Mouse (Mus musculus): ENCODE measurements around the gene Scube3. TPM values are rescaled to one million over a fixed set of nuclear protein-coding genes. Genes with fewer than 3 reads are reported as not detected.

Scube3 gene
- polyA plus RNA-seq, 1 experiment from 2014 or later = 0.76 TPM

GRCm38 (mm10) chr17:28149734-28150133 lies 7.8 kb downstream of the Scube3 start:
- no peak overlapping the region for H3K9ac ChIP-seq
- H3K36me3 ChIP-seq = no peaks in the 10 kb centered on the region
- H3K4me3 ChIP-seq = no peak overlapping the region
- H3K27me3 ChIP-seq = peaks cover 50% of the 10 kb centered on the region
- WGBS = 53% methylated on average over 8 of the region's 8 CpGs
- H3K27ac ChIP-seq = no peak overlapping the region
- ATAC-seq (replicated peaks; ENCODE audit: insufficient number of reproducible peaks, insufficient read depth, low FRiP score, low read depth) = no peak
- H3K4me1 ChIP-seq (replicated peaks) = peaks cover 6% of the 10 kb centered on the region; the same call in 1 of the 2 replicates
- H3K9me3 ChIP-seq (replicated peaks) = no peaks in the 10 kb centered on the region
- H3K4me2 ChIP-seq = no peak overlapping the region

DNA sequence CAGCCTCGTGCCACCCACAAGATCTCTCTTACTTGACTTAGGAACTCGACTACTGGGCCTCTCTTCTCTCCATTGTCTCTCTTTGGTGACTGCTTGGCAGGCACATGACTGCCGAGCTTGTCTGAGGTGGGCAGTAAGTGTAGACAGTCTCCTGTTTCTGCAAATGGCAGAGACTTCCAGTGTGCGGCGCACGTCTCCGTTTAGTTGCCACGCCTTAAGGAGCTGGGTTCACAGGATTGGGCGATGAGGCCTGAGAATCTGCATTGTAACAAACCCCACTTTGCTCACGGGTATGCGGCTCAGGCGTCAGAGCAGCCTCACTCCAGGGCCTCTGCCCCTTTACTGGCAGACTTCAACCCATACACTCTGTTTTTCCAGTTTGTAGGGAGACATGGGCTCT lies 8.5 kb downstream of the Scube3 start:
- Histone ChIP-seq H3K9me3 (replicated peaks) (no peaks in the 10 kb centered on the region), H3K4me2 (no peak overlapping the region), H3K27me3 (peaks cover 44% of the 10 kb centered on the region), H3K9ac (no peak overlapping the region), H3K27ac (no peak overlapping the region), H3K4me3 (no peak overlapping the region), H3K36me3 (no peaks in the 10 kb centered on the region), H3K4me1 (replicated peaks) (peaks cover 6% of the 10 kb centered on the region; the same call in 1 of the 2 replicates)
- 80% methylated on average over 12 of the region's 12 CpGs for WGBS
- no peak for ATAC-seq (replicated peaks; ENCODE audit: insufficient number of reproducible peaks, insufficient read depth, low FRiP score, low read depth)

DNA sequence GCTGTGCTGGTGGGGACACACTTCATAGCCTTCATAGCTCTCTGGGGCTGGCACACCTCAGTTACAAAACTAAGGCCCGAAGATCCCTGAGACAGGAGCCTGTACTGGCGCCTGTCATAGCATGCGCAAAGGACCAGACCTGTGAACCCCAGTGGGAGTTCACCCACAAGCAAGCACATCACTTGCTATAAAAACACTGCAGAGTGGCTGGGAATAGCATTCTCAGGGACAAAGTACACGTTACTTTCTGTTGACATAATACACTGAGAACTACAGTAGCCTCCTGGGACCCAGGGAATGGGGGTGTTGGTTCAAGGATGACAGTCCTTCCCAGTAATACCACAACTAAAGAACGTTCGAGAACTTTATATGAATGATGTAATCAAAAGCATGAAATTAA lies 11.2 kb downstream of the Scube3 start:
- H3K4me1 ChIP-seq (replicated peaks) = no peaks in the 10 kb centered on the region
- 79% methylated on average over 6 of the region's 6 CpGs for WGBS
- no peak for ATAC-seq (replicated peaks; ENCODE audit: insufficient number of reproducible peaks, insufficient read depth, low FRiP score, low read depth)
- no peaks in the 10 kb centered on the region for H3K9me3 ChIP-seq (replicated peaks)
- H3K36me3 ChIP-seq = no peaks in the 10 kb centered on the region
- H3K4me2 ChIP-seq = no peak overlapping the region
- peaks cover 40% of the 10 kb centered on the region for H3K27me3 ChIP-seq
- no peak overlapping the region for H3K4me3 ChIP-seq
- no peak overlapping the region for H3K9ac ChIP-seq
- H3K27ac ChIP-seq = no peak overlapping the region

DNA sequence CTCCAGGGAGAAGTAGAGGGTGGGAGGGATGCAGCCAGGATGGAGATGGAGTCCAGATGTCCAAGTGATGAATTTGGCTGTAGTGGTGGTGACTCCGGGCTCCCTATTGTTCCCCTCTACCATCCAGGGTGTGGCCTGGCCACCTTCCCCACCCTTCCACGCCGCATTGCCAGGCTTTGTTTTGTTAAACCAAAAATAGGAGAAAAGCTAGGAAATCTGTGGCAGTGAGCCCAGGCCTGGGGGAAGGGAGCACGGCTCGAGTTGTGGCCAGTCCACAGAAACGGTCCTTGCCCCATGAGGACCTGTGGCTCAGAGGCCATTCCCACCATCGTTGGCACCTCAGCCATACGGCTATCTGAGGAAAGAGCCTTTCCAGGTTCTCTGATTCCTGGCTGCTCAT lies 13.0 kb downstream of the Scube3 start:
- WGBS = 76% methylated on average over 8 of the region's 8 CpGs
- no peak for ATAC-seq (replicated peaks; ENCODE audit: insufficient number of reproducible peaks, insufficient read depth, low FRiP score, low read depth)

GRCm38 (mm10) chr17:28160361-28160760 lies 18.4 kb downstream of the Scube3 start:
- no peak overlapping the region for H3K27ac ChIP-seq
- peaks cover 80% of the 10 kb centered on the region for H3K27me3 ChIP-seq
- 23% methylated on average over 10 of the region's 10 CpGs for WGBS

More for the DNA sequence above, 13.0 kb downstream of the Scube3 start:
- Histone ChIP-seq H3K27me3 (peaks cover 46% of the 10 kb centered on the region), H3K27ac (no peak overlapping the region), H3K4me1 (replicated peaks) (no peaks in the 10 kb centered on the region), H3K36me3 (no peaks in the 10 kb centered on the region), H3K4me3 (no peak overlapping the region), H3K9ac (no peak overlapping the region), H3K9me3 (replicated peaks) (no peaks in the 10 kb centered on the region), H3K4me2 (no peak overlapping the region)

DNA sequence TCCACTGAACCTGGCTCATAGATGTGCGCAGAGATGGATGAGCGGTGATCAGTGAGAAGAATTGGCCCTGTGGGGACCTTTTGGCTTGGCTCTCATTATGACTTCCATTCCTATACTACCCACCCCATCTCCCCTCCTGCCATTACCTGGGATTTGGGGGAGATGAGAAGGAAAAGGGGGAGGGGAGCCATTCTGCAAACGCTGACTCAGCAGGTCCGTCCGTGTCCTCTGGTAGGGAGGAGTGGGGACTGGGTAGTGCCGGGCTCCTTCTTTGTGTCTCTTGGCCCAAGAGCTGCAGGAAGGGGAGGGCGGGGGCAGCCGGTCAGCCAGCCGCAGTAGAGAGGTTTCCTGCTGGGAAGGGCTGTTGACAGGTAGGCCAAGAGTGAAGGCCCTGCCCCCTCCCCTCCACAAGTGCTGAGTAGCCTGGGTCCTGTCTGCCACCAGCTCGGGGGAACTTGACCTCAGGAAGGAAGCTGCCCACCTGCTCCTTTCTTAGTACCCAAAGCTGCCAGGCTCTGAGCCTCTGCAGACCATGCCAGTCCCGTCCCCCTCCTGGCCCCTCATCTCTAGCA lies 19.5 kb downstream of the Scube3 start:
- H3K4me2 ChIP-seq = peak overlapping the region; percentile 25; the same call in 1 of the 2 replicates
- no peak overlapping the region for H3K4me3 ChIP-seq
- H3K9me3 ChIP-seq (replicated peaks) = no peaks in the 10 kb centered on the region
- H3K36me3 ChIP-seq = no peaks in the 10 kb centered on the region
- peaks cover 84% of the 10 kb centered on the region for H3K27me3 ChIP-seq
- ATAC-seq (replicated peaks; ENCODE audit: insufficient number of reproducible peaks, insufficient read depth, low FRiP score, low read depth) = peak; percentile 52
- peaks cover 15% of the 10 kb centered on the region for H3K4me1 ChIP-seq (replicated peaks)
- H3K27ac ChIP-seq = no peak overlapping the region
- H3K9ac ChIP-seq = no peak overlapping the region; the same call in 1 of the 2 replicates
- WGBS = 15% methylated on average over 11 of the region's 11 CpGs

More at GRCm38 (mm10) chr17:28160361-28160760, 18.4 kb downstream of the Scube3 start:
- Histone ChIP-seq H3K4me3 (no peak overlapping the region), H3K36me3 (no peaks in the 10 kb centered on the region), H3K4me2 (no peak overlapping the region), H3K4me1 (replicated peaks) (peaks cover 15% of the 10 kb centered on the region), H3K9me3 (replicated peaks) (no peaks in the 10 kb centered on the region), H3K9ac (no peak overlapping the region)
- no peak for ATAC-seq (replicated peaks; ENCODE audit: insufficient number of reproducible peaks, insufficient read depth, low FRiP score, low read depth)

GRCm38 (mm10) chr17:28163666-28164065 lies 21.7 kb downstream of the Scube3 start:
- ATAC-seq (replicated peaks; ENCODE audit: insufficient number of reproducible peaks, insufficient read depth, low FRiP score, low read depth) = no peak
- H3K4me3 ChIP-seq = no peak overlapping the region
- H3K27me3 ChIP-seq = peaks cover 72% of the 10 kb centered on the region
- H3K4me2 ChIP-seq = no peak overlapping the region
- H3K27ac ChIP-seq = no peak overlapping the region
- no peaks in the 10 kb centered on the region for H3K36me3 ChIP-seq
- no peaks in the 10 kb centered on the region for H3K9me3 ChIP-seq (replicated peaks)
- 10% methylated on average over 6 of the region's 6 CpGs for WGBS
- no peak overlapping the region for H3K9ac ChIP-seq
- H3K4me1 ChIP-seq (replicated peaks) = peaks cover 15% of the 10 kb centered on the region

DNA sequence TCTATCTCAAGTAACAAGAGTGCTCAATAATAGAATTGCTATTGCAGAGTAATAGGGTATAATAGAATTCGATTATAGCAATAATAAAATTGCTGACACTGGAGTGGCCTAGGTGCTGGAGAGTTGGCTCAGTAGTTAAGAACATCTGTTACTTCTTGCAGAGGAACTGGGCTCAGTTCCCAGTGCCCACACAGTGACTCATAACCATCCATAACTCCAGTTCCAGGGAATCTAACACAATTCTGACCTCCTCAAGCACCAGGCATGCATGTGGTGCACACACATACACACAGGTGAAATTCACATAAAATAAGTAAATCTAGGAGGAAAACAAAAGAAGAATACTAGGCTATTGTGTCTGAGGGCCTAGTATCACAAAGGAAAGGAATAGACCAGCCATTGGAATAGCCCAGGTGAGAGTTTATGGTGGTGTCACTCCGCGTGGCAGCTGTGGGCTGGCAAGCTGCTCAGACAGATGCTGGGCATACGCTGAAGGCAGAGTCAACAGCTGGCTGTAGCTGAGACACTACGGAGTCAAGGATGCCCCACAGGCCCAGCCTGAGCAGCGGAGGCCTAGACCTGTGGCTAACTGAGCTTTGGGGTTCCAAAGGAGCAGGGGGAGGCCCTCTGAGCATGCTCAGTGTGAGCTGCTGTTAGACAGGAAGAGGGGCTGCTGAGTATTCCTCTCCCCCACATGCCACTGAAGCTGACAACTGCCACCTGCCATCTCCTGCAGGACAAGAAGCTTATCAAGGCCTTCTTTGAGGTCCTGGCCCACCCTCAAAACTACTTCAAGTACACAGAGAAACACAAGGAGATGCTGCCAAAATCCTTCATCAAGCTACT lies 28.7 kb downstream of the Scube3 start:
- no peak for ATAC-seq (replicated peaks; ENCODE audit: insufficient number of reproducible peaks, insufficient read depth, low FRiP score, low read depth)
- Histone ChIP-seq H3K27me3 (peaks cover 10% of the 10 kb centered on the region), H3K9me3 (replicated peaks) (no peaks in the 10 kb centered on the region), H3K9ac (no peak overlapping the region), H3K4me1 (replicated peaks) (peaks cover 17% of the 10 kb centered on the region), H3K4me3 (no peak overlapping the region), H3K36me3 (no peaks in the 10 kb centered on the region), H3K27ac (no peak overlapping the region), H3K4me2 (no peak overlapping the region)
- 80% methylated on average over 6 of the region's 6 CpGs for WGBS

GRCm38 (mm10) chr17:28172690-28173089 lies 30.7 kb downstream of the Scube3 start:
- no peak for ATAC-seq (replicated peaks; ENCODE audit: insufficient number of reproducible peaks, insufficient read depth, low FRiP score, low read depth)
- Histone ChIP-seq H3K9ac (no peak overlapping the region), H3K4me1 (replicated peaks) (peaks cover 26% of the 10 kb centered on the region), H3K36me3 (no peaks in the 10 kb centered on the region), H3K4me3 (no peak overlapping the region), H3K4me2 (no peak overlapping the region), H3K27ac (no peak overlapping the region), H3K9me3 (replicated peaks) (no peaks in the 10 kb centered on the region), H3K27me3 (0 out of 2 replicates have a peak, but pooled peaks cover 5% of the 10 kb centered on the region)
- 34% methylated on average over 9 of the region's 9 CpGs for WGBS

GRCm38 (mm10) chr17:28176775-28177539 lies 35.0 kb downstream of the Scube3 start, which contains the start of gene Zfp523:
TSS of gene Zfp523 (plus strand) at chr17:28177129.
- ATAC-seq (replicated peaks; ENCODE audit: insufficient number of reproducible peaks, insufficient read depth, low FRiP score, low read depth) = peak; percentile 80
- Histone ChIP-seq H3K9me3 (replicated peaks) (no peaks in the 10 kb centered on the region), H3K4me2 (peak within 1 kb of the TSS; percentile 94), H3K4me1 (replicated peaks) (peaks cover 61% of the 10 kb centered on the region), H3K27ac (peak within 1 kb of the TSS; percentile 92), H3K36me3 (no peaks in the 10 kb centered on the region), H3K4me3 (peak within 1 kb of the TSS; percentile 92), H3K27me3 (no peaks in the 10 kb centered on the region), H3K9ac (peak within 1 kb of the TSS; percentile 97)
- under 1% methylated on average over 76 of the region's 82 CpGs for WGBS

- WGBS = 8% methylated on average over 18 of the region's 22 CpGs
- peak overlapping the region; percentile 92 for H3K27ac ChIP-seq
- H3K4me1 ChIP-seq (replicated peaks) = peaks cover 61% of the 10 kb centered on the region
- H3K27me3 ChIP-seq = no peaks in the 10 kb centered on the region
- peak; percentile 71 for ATAC-seq (replicated peaks; ENCODE audit: insufficient number of reproducible peaks, insufficient read depth, low FRiP score, low read depth)
- H3K4me2 ChIP-seq = peak overlapping the region; percentile 94
- peak overlapping the region; percentile 92 for H3K4me3 ChIP-seq
- H3K36me3 ChIP-seq = no peaks in the 10 kb centered on the region
- H3K9ac ChIP-seq = peak overlapping the region; percentile 97
- no peaks in the 10 kb centered on the region for H3K9me3 ChIP-seq (replicated peaks)
Measured at GRCm38 (mm10) chr17:28177540-28178046, 35.7 kb downstream of the Scube3 start.

Measured in heart, embryonic 15.5 days (tissue).